Mouse (Mus musculus) MEL (cell line): ENCODE measurements around the gene Arglu1. TPM values are rescaled to one million over a fixed set of nuclear protein-coding genes. Genes with fewer than 3 reads are reported as not detected.

Experiments
- DNase-seq: peaks from one replicate; pipeline ENCODE4 v3.0.0; 2011; ENCODE audit warnings: low read depth, low spot score
- H3K27ac ChIP-seq: 2 replicates; pipeline ENCODE4 v1.5.1; 2012; ENCODE audit warnings: low read depth, mild to moderate bottlenecking, control low read depth, low read length, moderate library complexity; ENCODE audit not compliant: control insufficient read depth
- H3K27me3 ChIP-seq, 2 experiments: fragments of 150-350 bp in 1 of 2; sonication (generic) in 1 of 2; 2 replicates each; pipeline ENCODE4 v1.6.1; 2012; ENCODE audit warnings: low read length in 2 of 2, mild to moderate bottlenecking in 2 of 2, improper control_type of control experiment in 1 of 2, moderate library complexity in 1 of 2; ENCODE audit not compliant: insufficient read depth in 2 of 2, control insufficient read depth in 1 of 2
- H3K36me3 ChIP-seq, 2 experiments: 2 replicates each; pipeline ENCODE4 v1.6.1; 2012 to 2014; ENCODE audit warnings: low read length in 2 of 2, improper control_type of control experiment in 1 of 2, inconsistent platforms in 1 of 2, mild to moderate bottlenecking in 1 of 2; ENCODE audit not compliant: insufficient read depth in 2 of 2, control insufficient read depth in 1 of 2
- H3K4me1 ChIP-seq, 2 experiments: fragments of 150-350 bp in 1 of 2; sonication (generic) in 1 of 2; 2 replicates each; pipeline ENCODE4 v1.6.1; 2012; ENCODE audit warnings: low read length in 2 of 2, improper control_type of control experiment in 1 of 2, mild to moderate bottlenecking in 1 of 2; ENCODE audit not compliant: insufficient read depth in 2 of 2, control insufficient read depth in 1 of 2
- H3K4me3 ChIP-seq, 2 experiments: fragments of 150-350 bp in 1 of 2; sonication (generic) in 1 of 2; 2 replicates each; pipeline ENCODE4 v1.5.1; 2012; ENCODE audit warnings: low read depth in 2 of 2, low read length in 2 of 2, mild to moderate bottlenecking in 2 of 2, moderate library complexity in 2 of 2, control low read depth in 1 of 2, improper control_type of control experiment in 1 of 2; ENCODE audit not compliant: control insufficient read depth in 1 of 2, insufficient read depth in 1 of 2
- H3K79me2 ChIP-seq: 2 replicates; pipeline ENCODE4 v1.6.1; 2012; ENCODE audit warnings: mild to moderate bottlenecking, low read length, moderate library complexity; ENCODE audit not compliant: control insufficient read depth, poor library complexity, insufficient read depth
- H3K9ac ChIP-seq: 2 replicates; pipeline ENCODE4 v1.6.1; 2012; ENCODE audit warnings: low read depth, mild to moderate bottlenecking, control low read depth, low read length, moderate library complexity; ENCODE audit not compliant: control insufficient read depth, poor library complexity, severe bottlenecking
- H3K9me3 ChIP-seq: fragments of 150-350 bp; sonication (generic); replicated peaks from 2 replicates; pipeline ENCODE4 v1.6.1; 2012; ENCODE audit warnings: mild to moderate bottlenecking, low read length, improper control_type of control experiment, moderate library complexity; ENCODE audit not compliant: insufficient read depth
- CHD1 ChIP-seq: IDR thresholded peaks from 2 replicates; pipeline ENCODE4 v1.6.1; 2012; ENCODE audit warnings: low read depth, mild to moderate bottlenecking, inconsistent platforms, low read length, improper control_type of control experiment
- CTCF ChIP-seq, 3 experiments: IDR thresholded peaks in 2 of 3; conservative IDR thresholded peaks in 1 of 3; 2 replicates each; pipeline ENCODE4 v1.5.1; 2011 to 2012; ENCODE audit warnings: low read length in 3 of 3, low read depth in 2 of 3, mild to moderate bottlenecking in 2 of 3, improper control_type of control experiment in 1 of 3, inconsistent platforms in 1 of 3, mixed read lengths in 1 of 3, moderate library complexity in 1 of 3; ENCODE audit not compliant: control insufficient read depth in 1 of 3, insufficient read depth in 1 of 3, poor library complexity in 1 of 3, severe bottlenecking in 1 of 3
- E2F4 ChIP-seq: IDR thresholded peaks from 2 replicates; pipeline ENCODE4 v1.6.1; 2011; ENCODE audit warnings: low read depth, low read length, improper control_type of control experiment, borderline replicate concordance
- EP300 ChIP-seq, 2 experiments: IDR thresholded peaks; 2 replicates each; pipeline ENCODE4 v1.6.1; 2011; ENCODE audit warnings: improper control_type of control experiment in 2 of 2, low read length in 2 of 2, low read depth in 1 of 2, mild to moderate bottlenecking in 1 of 2
- ETS1 ChIP-seq: IDR thresholded peaks from 2 replicates; pipeline ENCODE4 v1.6.1; 2012; ENCODE audit warnings: low read depth, mild to moderate bottlenecking, inconsistent platforms, low read length, improper control_type of control experiment, moderate library complexity
- HCFC1 ChIP-seq: IDR thresholded peaks from 2 replicates; pipeline ENCODE4 v1.6.1; 2012; ENCODE audit warnings: low read depth, mild to moderate bottlenecking, inconsistent platforms, low read length, improper control_type of control experiment, moderate library complexity
- MAX ChIP-seq: IDR thresholded peaks from 2 replicates; pipeline ENCODE4 v1.6.1; 2011; ENCODE audit warnings: low read length, improper control_type of control experiment
- POLR2AphosphoS2 ChIP-seq: IDR thresholded peaks from 2 replicates; pipeline ENCODE4 v1.6.1; 2011; ENCODE audit warnings: low read length, improper control_type of control experiment
- POLR2AphosphoS5 ChIP-seq: IDR thresholded peaks from 2 replicates; pipeline ENCODE4 v1.6.1; 2012; ENCODE audit warnings: low read depth, borderline replicate concordance, mild to moderate bottlenecking, inconsistent platforms, low read length, moderate library complexity, mixed read lengths
- ZC3H11A ChIP-seq: IDR thresholded peaks from 2 replicates; pipeline ENCODE4 v1.6.1; 2012; ENCODE audit warnings: low read depth, mild to moderate bottlenecking, inconsistent platforms, low read length, improper control_type of control experiment
- ZMIZ1 ChIP-seq: IDR thresholded peaks from 2 replicates; pipeline ENCODE4 v1.6.1; 2012; ENCODE audit warnings: low read depth, mild to moderate bottlenecking, inconsistent platforms, low read length, improper control_type of control experiment, moderate library complexity
- ZNF384 ChIP-seq: IDR thresholded peaks from 2 replicates; pipeline ENCODE4 v1.6.1; 2012; ENCODE audit warnings: low read depth, mild to moderate bottlenecking, inconsistent platforms, low read length, improper control_type of control experiment
- polyA plus RNA-seq, 2 experiments: library from polyadenylated mRNA; stranded (reverse) in 1 of 2; unstranded in 1 of 2; fragments of >175 nt in 1 of 2; fragments of >200 nt in 1 of 2; gene quantifications; 2 replicates each; pipeline versions ENCODE4 v1.2.1 to v1.2.4; 2012; ENCODE audit warnings: low replicate concordance in 2 of 2, low read depth in 1 of 2; ENCODE audit not compliant: insufficient read length in 2 of 2, insufficient read depth in 1 of 2, missing spikeins in 1 of 2
- total RNA-seq: library from RNA; depleted of rRNA; stranded (reverse); fragments of 300-350 nt; gene quantifications from 2 replicates; pipeline ENCODE4 v1.2.3, GENCODE M21; 2012

The Arglu1 gene
- total and polyA plus RNA-seq, 3 experiments: 35.3 to 104 TPM; not detected in 1

DNA sequence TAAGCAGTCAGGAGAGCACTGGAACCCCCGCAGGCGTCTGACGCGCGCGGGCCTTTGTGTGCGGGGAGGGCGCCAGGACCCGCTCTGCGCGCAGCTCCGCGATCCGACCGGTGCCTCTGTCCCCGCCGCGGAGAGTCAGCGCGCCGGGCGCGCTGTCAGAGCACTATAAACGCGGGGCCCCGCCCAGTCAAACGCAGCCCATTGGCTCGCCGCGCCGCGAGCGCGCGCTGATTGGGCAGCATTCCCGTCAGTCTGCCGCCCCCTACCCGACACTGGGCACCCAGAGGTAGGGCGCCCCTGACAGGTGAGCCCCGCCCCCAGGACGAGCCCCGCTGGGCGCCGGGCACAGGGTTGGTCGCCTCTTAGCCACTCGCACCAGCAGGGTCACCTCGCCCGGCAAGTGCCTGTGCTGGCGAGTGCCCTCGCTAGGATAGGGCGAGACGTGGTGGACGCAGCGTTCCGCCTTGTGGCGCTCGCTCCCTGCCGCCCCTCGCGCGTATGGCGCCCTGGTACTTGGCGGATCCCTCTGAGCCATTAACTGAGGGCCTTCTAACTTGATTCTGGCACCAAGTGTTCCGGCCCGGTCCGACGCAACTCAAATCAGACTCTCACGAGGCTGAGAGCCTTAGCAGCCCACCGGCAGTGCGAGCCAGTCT lies 29.1 kb downstream of the Arglu1 start, which contains the start of gene Efnb2:
Efnb2 (minus strand) TSS at position 140 of the 656 bp plus-strand sequence.
- no peak within 1 kb of the TSS for H3K9ac ChIP-seq

DNA sequence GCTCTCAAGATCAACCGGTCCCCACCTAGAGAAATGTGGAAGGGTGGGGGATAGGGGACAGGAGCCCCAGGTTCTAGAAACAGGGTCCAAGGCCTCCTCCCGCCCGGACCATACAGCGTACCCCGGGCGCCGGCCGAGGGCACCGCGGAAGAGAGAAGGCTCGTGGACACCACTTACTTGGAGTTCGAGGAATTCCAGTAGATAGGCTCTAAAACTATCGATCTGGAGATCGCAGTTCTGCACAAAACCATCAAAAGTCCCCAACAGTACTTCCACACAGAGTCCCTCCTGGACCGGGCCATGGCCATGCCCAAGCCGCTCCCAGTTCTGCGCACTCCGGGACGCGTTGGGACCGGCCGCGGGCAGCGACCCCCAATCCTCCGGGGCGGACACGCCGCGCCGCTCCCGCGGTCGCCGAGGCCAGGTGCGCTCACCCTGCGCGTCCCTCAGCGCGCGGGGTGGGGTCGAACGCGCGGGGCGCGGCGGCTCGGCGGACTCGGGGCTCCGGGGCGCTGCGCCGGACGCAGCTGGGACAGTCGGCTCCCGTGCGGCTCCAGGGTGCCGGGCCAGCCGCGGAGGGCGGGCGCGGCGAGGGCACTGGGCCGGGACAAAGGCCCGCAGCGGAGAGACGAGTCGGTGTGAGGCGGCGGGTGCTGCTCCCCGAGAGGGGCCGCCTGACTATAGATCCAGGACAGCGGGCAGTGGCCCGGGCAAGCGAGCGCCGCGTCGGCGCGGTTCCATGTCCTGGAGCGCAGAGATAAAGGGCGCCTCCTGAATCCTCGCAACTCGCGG lies 29.8 kb downstream of the Arglu1 start:
- Histone ChIP-seq H3K36me3 (peaks cover 0 to 11% of the 10 kb centered on the region in 2 experiments; a peak in 2 of 4 replicates), H3K27me3 (no peaks in the 10 kb centered on the region), H3K27ac (no peak overlapping the region), H3K4me1 (no peaks in the 10 kb centered on the region), H3K9me3 (no peaks in the 10 kb centered on the region)
- no peak for DNase-seq
- TF ChIP-seq CTCF (IDR thresholded peaks at IDR 0.05 in 2 of 3, conservative IDR thresholded peaks at IDR 0.05 in 1 of 3; ENCODE audit: control insufficient read depth in 1 of 3, insufficient read depth in 1 of 3, low read depth in 2 of 3, low read length in 3 of 3, poor library complexity in 1 of 3, severe bottlenecking in 1 of 3): no peak
- TF ChIP-seq HCFC1: no peak
- TF ChIP-seq ZMIZ1: no peak
- no peak for TF ChIP-seq POLR2AphosphoS5
- no peak for TF ChIP-seq ZNF384
- TF ChIP-seq, all 39 proteins: peak for 0
- Histone ChIP-seq H3K4me3 (no peak overlapping the region), H3K79me2 (no peaks in the 10 kb centered on the region), H3K9ac (no peak overlapping the region)

More for the DNA sequence above, 29.1 kb downstream of the Arglu1 start, which contains the start of gene Efnb2:
- Histone ChIP-seq H3K27me3 (no peaks in the 10 kb centered on the region), H3K4me1 (no peaks in the 10 kb centered on the region), H3K4me3 (no peak within 1 kb of the TSS), H3K79me2 (no peaks in the 10 kb centered on the region), H3K9me3 (no peaks in the 10 kb centered on the region), H3K27ac (no peak within 1 kb of the TSS), H3K36me3 (peaks cover 0 to 14% of the 10 kb centered on the region in 2 experiments; a peak in 2 of 4 replicates)
- TF ChIP-seq E2F4 (no peak), CTCF (IDR thresholded peaks at IDR 0.05 in 2 of 3, conservative IDR thresholded peaks at IDR 0.05 in 1 of 3; ENCODE audit: control insufficient read depth in 1 of 3, insufficient read depth in 1 of 3, low read depth in 2 of 3, low read length in 3 of 3, poor library complexity in 1 of 3, severe bottlenecking in 1 of 3) (no peak), MAX (no peak), ZC3H11A (no peak), EP300 (IDR thresholded peaks at IDR 0.05; ENCODE audit: low read depth in 1 of 2, low read length in 2 of 2) (no peak), POLR2AphosphoS2 (no peak), ETS1 (no peak), CHD1 (no peak)
- no peak for DNase-seq
